Mouse (Mus musculus) right cerebral cortex, postnatal 14 days (tissue): Measurements from ENCODE around the gene Plcb1.

Experiments used
- DNase-seq: peaks from one replicate; pipeline ENCODE4 v3.0.0; 2022

Gene Plcb1

GRCm38 (mm10) chr2:135219406-135219805 is 433.5 kb downstream of the Plcb1 start:
- no peak for DNase-seq

GRCm38 (mm10) chr2:135225604-135226025 is 439.7 kb downstream of the Plcb1 start:
- DNase-seq, result no peak

GRCm38 (mm10) chr2:135230262-135230661 is 444.4 kb downstream of the Plcb1 start:
- no peak for DNase-seq

- DNase-seq, result no peak
Observed at GRCm38 (mm10) chr2:135242662-135243316, 456.9 kb downstream of the Plcb1 start.

- DNase-seq, result no peak
Observed at GRCm38 (mm10) chr2:135243764-135244163, 457.9 kb downstream of the Plcb1 start.

- DNase-seq, result no peak
Observed at GRCm38 (mm10) chr2:135249925-135250324, 464.1 kb downstream of the Plcb1 start.

- DNase-seq, result no peak
Observed at GRCm38 (mm10) chr2:135251821-135252315, 466.0 kb downstream of the Plcb1 start.

GRCm38 (mm10) chr2:135259136-135259535 is 473.3 kb downstream of the Plcb1 start:
- no peak for DNase-seq

GRCm38 (mm10) chr2:135263943-135264342 is 478.1 kb downstream of the Plcb1 start:
- DNase-seq, result no peak

- no peak for DNase-seq
Observed at GRCm38 (mm10) chr2:135274949-135275348, 489.1 kb downstream of the Plcb1 start.

- no peak for DNase-seq
Observed at GRCm38 (mm10) chr2:135278506-135278905, 492.6 kb downstream of the Plcb1 start.

GRCm38 (mm10) chr2:135279026-135279425 is 493.2 kb downstream of the Plcb1 start:
- no peak for DNase-seq

- no peak for DNase-seq
Observed at GRCm38 (mm10) chr2:135283783-135284182, 497.9 kb downstream of the Plcb1 start.

GRCm38 (mm10) chr2:135296184-135296769 is 510.4 kb downstream of the Plcb1 start:
- DNase-seq, result no peak

GRCm38 (mm10) chr2:135300480-135300879 is 514.6 kb downstream of the Plcb1 start:
- DNase-seq, result no peak

GRCm38 (mm10) chr2:135302483-135302882 is 516.6 kb downstream of the Plcb1 start:
- no peak for DNase-seq

GRCm38 (mm10) chr2:135305186-135305585 is 519.3 kb downstream of the Plcb1 start:
- no peak for DNase-seq

- no peak for DNase-seq
Observed at GRCm38 (mm10) chr2:135305736-135306471, 520.0 kb downstream of the Plcb1 start.

- no peak for DNase-seq
Observed at GRCm38 (mm10) chr2:135306472-135306771, 520.6 kb downstream of the Plcb1 start.

- DNase-seq, result no peak
Observed at GRCm38 (mm10) chr2:135307787-135308186, 521.9 kb downstream of the Plcb1 start.

- no peak for DNase-seq
Observed at GRCm38 (mm10) chr2:135315980-135316379, 530.1 kb downstream of the Plcb1 start.

GRCm38 (mm10) chr2:135318136-135318535 is 532.3 kb downstream of the Plcb1 start:
- DNase-seq, result no peak

- no peak for DNase-seq
Observed at GRCm38 (mm10) chr2:135323276-135323954, 537.5 kb downstream of the Plcb1 start.

- DNase-seq, result peak; percentile 89
Observed at GRCm38 (mm10) chr2:135323955-135324302, 538.1 kb downstream of the Plcb1 start.
